8 mouse cellular contexts compared by ENCODE assay signal in genomic region chr3:84355930-84356689, GRCm38 (mm10). TPM values are rescaled to one million over a fixed set of nuclear protein-coding genes. Genes with fewer than 3 reads are reported as not detected.
A peak's percentile ranks its signal among the peaks of the same experiment; 100 is the strongest.
DNase-seq lines count a peak whose midpoint lies in the region; ATAC-seq and TF ChIP-seq lines count a peak whose summit lies in the region.

No protein-coding gene starts in this region.

- no peak for ATAC-seq in limb, embryonic 14.5 days (ENCODE audit: low FRiP score, low read depth)
- ATAC-seq in hindbrain, embryonic 14.5 days (ENCODE audit: low FRiP score), result peak; percentile 43; the same call in 1 of the 2 replicates
- peak; percentile 46; the same call in 1 of the 2 replicates for ATAC-seq in neutrophil, adult 5-6 weeks (ENCODE audit: extremely low read depth, insufficient number of reproducible peaks, low FRiP score, poor library complexity, severe bottlenecking)
- no peak for ATAC-seq in cerebellum, adult (ENCODE audit: insufficient number of reproducible peaks, low FRiP score, low TSS enrichment)

- H3K27ac ChIP-seq in limb, embryonic 14.5 days (replicated peaks; ENCODE audit: low read depth, low read length), result no peak overlapping the region
- H3K27ac ChIP-seq in limb, embryonic 10.5 days, result no peak overlapping the region
- no peak overlapping the region for H3K27ac ChIP-seq in hindbrain, embryonic 14.5 days

- H3K9me3 ChIP-seq in limb, embryonic 14.5 days (ENCODE audit: control insufficient read depth, low read length), result no peaks in the 10 kb centered on the region
- no peaks in the 10 kb centered on the region for H3K9me3 ChIP-seq in limb, embryonic 10.5 days (replicated peaks)
- no peaks in the 10 kb centered on the region for H3K9me3 ChIP-seq in hindbrain, embryonic 14.5 days (ENCODE audit: control insufficient read depth, low read length)

- intact Hi-C loops in left cerebral cortex, postnatal 4 days (cut with DNase I), result no loop called here

- no peak for TF ChIP-seq POLR2A in limb, embryonic 14.5 days (IDR thresholded peaks at IDR 0.05; ENCODE audit: borderline replicate concordance, extremely low read depth, insufficient read depth, insufficient read length)

- H3K9ac ChIP-seq in limb, embryonic 14.5 days (ENCODE audit: low read depth, low read length, severe bottlenecking), result no peak overlapping the region
- no peak overlapping the region for H3K9ac ChIP-seq in hindbrain, embryonic 14.5 days

- no peak overlapping the region for H3K4me3 ChIP-seq in limb, embryonic 14.5 days (replicated peaks; ENCODE audit: low read length)
- no peak overlapping the region for H3K4me3 ChIP-seq in limb, embryonic 10.5 days
- no peak overlapping the region for H3K4me3 ChIP-seq in hindbrain, embryonic 14.5 days (replicated peaks; ENCODE audit: low read length)

- peak; percentile 58 for DNase-seq in limb, embryonic 14.5 days (ENCODE audit: low spot score)
- no peak for DNase-seq in limb, embryonic 10.5 days (ENCODE audit: low spot score)
- peak; percentile 79 for DNase-seq in adipocyte (ENCODE audit: low spot score)
- DNase-seq in fibroblast of lung, adult 2 months (ENCODE audit: low read depth), result peak; percentile 93
- no peak for DNase-seq in hindbrain, embryonic 14.5 days (ENCODE audit: low spot score)
- peak; percentile 24 for DNase-seq in left cerebral cortex, postnatal 4 days

- WGBS in limb, embryonic 14.5 days, result 53% methylated on average over 12 of the region's 12 CpGs
- 59% methylated on average over 12 of the region's 12 CpGs for WGBS in limb, embryonic 10.5 days
- 51% methylated on average over 12 of the region's 12 CpGs for WGBS in hindbrain, embryonic 14.5 days

- no peaks in the 10 kb centered on the region for H3K4me1 ChIP-seq in limb, embryonic 14.5 days (ENCODE audit: control insufficient read depth, insufficient read depth, low read length)
- H3K4me1 ChIP-seq in limb, embryonic 10.5 days, result peaks cover 3% of the 10 kb centered on the region; the same call in 1 of the 2 replicates
- no peaks in the 10 kb centered on the region for H3K4me1 ChIP-seq in hindbrain, embryonic 14.5 days (replicated peaks; ENCODE audit: control insufficient read depth, insufficient read depth, low read length)

- H3K4me2 ChIP-seq in limb, embryonic 14.5 days (replicated peaks; ENCODE audit: low read depth, low read length, severe bottlenecking), result no peak overlapping the region
- no peak overlapping the region for H3K4me2 ChIP-seq in hindbrain, embryonic 14.5 days (replicated peaks)

- H3K36me3 ChIP-seq in limb, embryonic 14.5 days (ENCODE audit: control insufficient read depth, insufficient read depth, low read length), result no peaks in the 10 kb centered on the region
- H3K36me3 ChIP-seq in limb, embryonic 10.5 days, result no peaks in the 10 kb centered on the region
- H3K36me3 ChIP-seq in hindbrain, embryonic 14.5 days (replicated peaks; ENCODE audit: control insufficient read depth, insufficient read depth), result no peaks in the 10 kb centered on the region

- H3K27me3 ChIP-seq in limb, embryonic 14.5 days (ENCODE audit: control insufficient read depth, insufficient read depth, low read length), result no peaks in the 10 kb centered on the region
- peaks cover 6% of the 10 kb centered on the region; the same call in 1 of the 2 replicates for H3K27me3 ChIP-seq in limb, embryonic 10.5 days (ENCODE audit: low read depth, poor library complexity, severe bottlenecking)
- no peaks in the 10 kb centered on the region for H3K27me3 ChIP-seq in hindbrain, embryonic 14.5 days (ENCODE audit: control insufficient read depth, insufficient read depth, low read length)

RNA-seq across cellular contexts. Expression of gene Trim2, which starts 49.4 kb away (rescaled TPM):
- 17.4 and 20.5 TPM in 2 replicates for polyA plus RNA-seq in limb, embryonic 14.5 days (2012; rRNA removed)
- polyA plus RNA-seq in limb, embryonic 14.5 days (2014; fragmentation: Nextera tagmentation; extraction: Ambion mirVana), result 28.1 and 30.6 TPM in 2 replicates
- 11.3 and 13.5 TPM in 2 replicates for polyA plus RNA-seq in limb, embryonic 10.5 days (2016; fragmentation: Nextera tagmentation; extraction: Ambion mirVana)
- 136 and 151 TPM in 2 replicates for polyA plus RNA-seq in hindbrain, embryonic 14.5 days (2014; fragmentation: Nextera tagmentation; extraction: Ambion mirVana)
- 100 to 1,000 TPM; 331 to 352 TPM for total RNA-seq in left cerebral cortex, postnatal 4 days (2021)
- total RNA-seq in neutrophil, adult 5-6 weeks (2017), result 0.93 and 2.1 TPM in 2 replicates

Comparison
In these comparisons a context has a peak if more than half of its experiments do, and no peak if none do; other contexts are left out.
1. DNase-seq: peak in limb, embryonic 14.5 days (single experiment), adipocyte (single experiment), fibroblast of lung, adult 2 months (single experiment) and left cerebral cortex, postnatal 4 days (single experiment); none in limb, embryonic 10.5 days (single experiment) and hindbrain, embryonic 14.5 days (single experiment).
2. ATAC-seq: peak in hindbrain, embryonic 14.5 days (single experiment) and neutrophil, adult 5-6 weeks (single experiment); none in limb, embryonic 14.5 days (single experiment) and cerebellum, adult (single experiment).